Mouse (Mus musculus) urinary bladder, adult 18-20 months (tissue): ENCODE measurements around the gene Macf1.
"Not testable (repeated sequence)": the region's sequence is repeated elsewhere in the genome, so short reads cannot be mapped to it uniquely, and the experiment has no call there.

ENCODE experiments used
- DNase-seq, 2 experiments: peaks; one replicate each; pipeline ENCODE4 v3.0.0; 2022; ENCODE audit warnings: low spot score in 2 of 2, mixed read lengths in 2 of 2

The Macf1 gene

DNA sequence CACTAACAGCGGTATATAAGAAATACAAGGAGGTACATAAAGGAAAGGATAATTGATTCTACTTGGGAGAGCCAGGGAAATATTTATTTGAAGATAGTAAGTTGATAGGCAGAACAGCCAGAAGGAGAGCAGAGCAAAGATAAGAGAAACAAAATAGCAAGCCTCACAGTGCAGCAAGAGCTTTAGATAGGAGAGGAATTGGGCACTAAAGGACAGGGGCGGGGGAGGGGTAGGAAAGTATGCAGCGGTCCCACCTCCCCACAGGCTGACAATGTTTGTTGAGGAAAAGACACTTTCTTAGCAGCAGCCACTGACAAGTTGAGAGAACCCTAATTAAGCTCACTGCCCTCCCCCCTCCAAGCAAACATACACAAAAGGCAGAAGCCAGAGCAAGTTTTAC, 131.5 kb downstream of the Macf1 start:
- no peak for DNase-seq

DNA sequence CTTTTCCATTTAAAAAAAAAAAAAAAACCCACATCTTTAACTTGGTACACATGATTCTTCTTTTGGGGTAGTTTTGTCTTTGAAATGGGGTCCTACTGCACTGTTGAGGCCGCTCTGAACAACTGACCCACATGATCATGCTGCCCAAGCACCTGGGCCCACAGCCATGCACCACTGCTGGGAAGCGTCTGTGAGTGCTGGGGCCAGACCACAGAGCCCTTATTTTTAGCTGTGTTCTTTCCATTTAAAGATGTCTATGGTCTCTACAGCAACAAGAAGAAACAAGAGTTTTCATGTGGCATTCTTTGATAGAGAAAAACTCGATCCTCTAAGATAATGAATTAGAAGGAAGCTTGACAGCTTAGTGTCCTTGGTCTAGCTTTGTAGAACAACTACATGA, 135.8 kb downstream of the Macf1 start:
- DNase-seq, result no peak

DNA sequence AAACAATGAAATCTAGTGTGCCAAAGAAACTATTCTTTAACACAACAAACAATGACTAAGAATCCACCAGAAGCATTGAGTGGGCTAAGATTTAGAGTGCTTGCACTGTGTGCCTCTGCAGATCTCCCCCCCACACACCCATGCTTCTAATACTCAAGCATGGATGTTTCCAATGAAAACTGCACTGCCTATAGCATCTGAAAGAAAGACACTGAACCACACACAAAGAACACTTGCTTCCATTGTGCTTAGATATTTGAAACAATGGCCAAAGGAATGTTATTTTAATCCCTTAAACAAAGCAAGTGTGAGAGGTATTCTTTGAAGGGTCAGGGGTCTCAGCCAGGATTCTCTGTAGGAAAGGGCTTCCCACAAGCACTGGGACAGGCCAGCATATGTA, 140.5 kb downstream of the Macf1 start:
- no peak for DNase-seq

DNA sequence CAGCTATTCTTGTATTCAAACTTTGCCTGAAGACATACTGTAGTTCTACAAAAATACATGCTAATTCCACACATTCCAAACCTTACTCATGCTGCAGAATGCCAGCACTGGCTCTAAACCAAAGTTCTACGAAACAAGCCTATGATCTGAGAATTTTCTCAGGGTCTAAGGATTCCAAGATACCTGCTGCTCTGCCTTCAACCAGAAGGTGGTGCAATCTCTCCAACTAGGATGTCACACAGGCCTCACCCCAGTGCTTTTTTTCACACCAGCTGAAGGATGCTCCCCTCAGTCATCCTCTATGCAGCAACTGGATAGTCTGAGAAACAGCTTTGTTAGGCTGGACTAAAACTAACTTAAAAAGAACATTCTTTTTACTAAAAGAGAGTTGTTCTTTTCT, 148.9 kb downstream of the Macf1 start:
- peak; percentile 35 to 39 for DNase-seq

DNA sequence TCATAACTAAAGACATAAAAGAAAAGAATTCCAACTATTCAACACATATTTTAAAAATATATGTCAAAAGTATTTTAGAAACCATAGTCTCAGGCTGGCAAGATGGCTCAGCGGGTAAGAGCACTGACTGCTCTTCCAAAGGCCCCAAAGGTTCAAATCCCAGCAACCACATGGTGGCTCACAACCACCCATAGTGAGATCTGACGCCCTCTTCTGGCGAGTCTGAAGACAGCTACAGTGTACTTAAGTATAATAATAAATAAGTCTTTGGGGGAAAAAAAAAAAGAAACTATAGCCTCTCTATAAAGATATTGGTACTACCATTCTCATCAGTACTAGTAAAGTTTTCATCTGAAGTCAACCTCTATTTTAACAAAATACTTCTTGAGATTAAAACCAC, 152.2 kb downstream of the Macf1 start:
- no peak for DNase-seq

DNA sequence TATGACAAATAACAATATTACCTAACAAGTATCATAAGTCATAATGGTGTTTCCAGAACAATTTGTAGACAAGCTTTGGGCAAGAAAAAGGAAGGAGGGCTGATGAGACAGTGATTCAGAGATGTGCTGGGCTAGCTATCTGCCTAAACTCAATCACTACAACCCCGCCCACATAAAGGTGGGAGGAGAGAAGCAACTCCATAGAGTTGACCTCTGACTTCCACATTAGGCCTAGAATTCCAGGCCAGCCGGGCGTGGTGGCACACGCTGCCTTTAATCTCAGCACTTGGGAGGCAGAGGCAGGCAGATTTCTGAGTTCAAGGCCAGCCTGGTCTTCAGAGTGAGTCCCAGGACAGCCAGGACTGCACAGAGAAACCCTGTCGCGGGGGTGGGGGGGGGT, 153.2 kb downstream of the Macf1 start:
- no peak for DNase-seq

DNA sequence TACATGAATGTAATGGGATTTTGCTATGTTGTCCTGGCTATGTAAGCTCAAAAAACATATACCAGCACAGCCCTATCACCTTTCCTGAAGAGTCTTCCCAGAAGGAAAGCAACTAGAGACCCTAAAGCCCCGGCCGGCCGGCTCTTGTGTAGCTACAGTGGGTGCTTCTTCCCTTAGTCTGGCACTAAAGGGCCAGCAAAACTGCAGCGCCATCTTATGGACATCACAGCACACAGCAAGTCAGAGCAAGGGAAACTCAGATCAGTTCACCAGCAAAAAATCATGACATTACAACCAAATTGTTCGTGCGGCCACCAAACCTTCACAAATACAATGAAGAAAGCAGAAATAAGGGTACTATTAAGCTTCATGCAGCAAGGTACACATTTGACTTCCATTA, 154.9 kb downstream of the Macf1 start:
- no peak for DNase-seq

DNA sequence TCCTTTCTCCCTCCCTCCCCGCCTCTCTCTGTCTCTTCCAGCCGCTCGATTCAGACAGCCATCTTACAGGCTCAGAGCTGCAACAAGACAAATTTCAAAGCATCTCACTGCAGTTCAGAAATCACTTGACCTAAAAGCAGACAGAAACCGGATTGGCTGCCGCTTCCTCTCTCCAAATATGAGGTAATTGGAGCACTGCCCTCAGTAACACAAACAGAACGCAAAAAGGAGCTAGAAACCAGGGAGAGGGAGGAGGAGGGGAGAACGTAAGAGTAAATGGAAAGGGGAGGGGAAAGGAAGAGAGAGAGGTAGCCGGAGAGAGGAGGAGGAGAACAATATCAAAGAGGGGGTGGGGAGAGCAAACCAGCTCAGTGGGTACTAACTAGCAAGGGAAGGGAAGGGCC, 156.6 kb downstream of the Macf1 start:
- DNase-seq, result no peak

DNA sequence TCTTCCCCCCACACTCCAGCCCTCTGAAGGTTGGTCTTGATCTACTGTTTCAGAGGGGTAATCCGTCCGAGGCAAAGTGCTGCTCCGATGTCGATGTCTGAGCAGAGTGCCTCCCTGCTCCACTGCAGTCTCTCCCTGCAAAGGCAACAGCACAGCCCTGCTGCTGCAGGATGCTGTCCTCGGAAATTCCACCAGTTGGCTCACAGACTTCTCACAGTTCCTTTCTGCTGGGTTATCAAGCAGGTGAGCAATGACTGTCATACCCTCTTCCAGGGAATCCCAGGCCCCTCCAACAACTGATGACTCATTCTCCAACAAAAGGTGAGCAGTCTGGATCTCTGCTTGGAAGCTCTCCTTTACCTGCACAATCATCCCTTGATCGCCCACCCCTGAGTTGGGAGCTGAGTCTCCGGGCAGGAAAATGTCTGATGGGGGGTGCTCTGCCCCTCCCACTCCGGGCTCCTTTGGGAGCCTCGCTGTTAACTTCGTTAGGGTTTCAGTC, 157.3 kb downstream of the Macf1 start:
- no peak for DNase-seq

DNA sequence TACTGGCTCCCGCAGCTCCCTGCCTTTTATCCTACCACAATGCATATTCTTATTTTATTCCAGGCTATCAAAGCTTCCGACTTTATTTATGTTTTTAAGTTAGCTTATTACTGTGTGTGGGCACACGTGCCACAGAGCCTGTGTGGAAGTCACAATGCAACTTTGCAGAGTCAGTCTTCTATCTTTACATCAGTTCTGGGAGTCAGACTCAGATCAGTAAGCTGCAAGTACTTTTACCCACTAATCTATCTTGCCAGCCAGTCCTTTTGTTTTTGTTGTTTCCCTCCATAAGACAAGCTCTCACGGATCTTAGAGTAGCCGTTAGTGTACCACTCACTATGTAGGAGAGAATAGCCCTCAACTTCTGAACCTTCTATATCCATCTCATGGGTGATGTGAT, 159.4 kb downstream of the Macf1 start:
- DNase-seq, result no peak

DNA sequence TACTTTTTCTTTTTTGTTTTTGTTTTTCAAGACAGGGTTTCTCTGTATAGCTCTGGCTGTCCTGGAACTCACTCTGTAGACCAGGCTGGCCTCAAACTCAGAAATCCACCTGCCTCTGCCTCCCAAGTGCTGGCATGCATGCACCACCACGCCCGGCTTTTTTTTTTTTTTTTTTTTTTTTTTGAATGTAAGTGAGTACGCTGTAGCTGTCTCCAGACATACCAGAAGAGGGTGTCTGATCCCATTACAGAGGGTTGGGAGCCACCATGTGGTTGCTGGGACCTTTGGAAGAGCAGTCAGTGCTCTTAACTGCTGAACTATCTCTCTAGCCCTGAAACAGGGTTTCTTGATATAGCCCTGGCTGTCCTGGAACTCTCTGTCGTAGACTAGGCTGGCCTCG, 164.0 kb downstream of the Macf1 start:
- DNase-seq, result not testable (repeated sequence)

DNA sequence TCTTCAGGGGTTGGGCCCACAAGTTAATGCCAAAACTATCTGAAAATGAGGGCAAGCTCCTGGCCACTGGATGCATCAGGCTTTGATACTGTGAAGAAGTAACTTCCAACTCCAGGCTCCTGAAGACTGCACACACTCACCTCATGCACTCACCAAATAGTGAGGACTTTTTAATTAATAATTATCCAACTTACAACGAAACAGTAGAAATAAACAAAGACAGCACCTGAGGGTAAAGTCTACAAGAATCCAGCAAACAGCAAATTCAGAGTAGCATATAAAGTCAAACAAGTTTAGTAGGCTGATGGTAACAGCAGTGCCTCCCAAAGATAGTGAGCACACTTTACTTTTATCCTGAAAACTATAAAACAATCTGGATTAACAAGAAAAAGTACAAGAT, 168.5 kb downstream of the Macf1 start:
- no peak for DNase-seq

DNA sequence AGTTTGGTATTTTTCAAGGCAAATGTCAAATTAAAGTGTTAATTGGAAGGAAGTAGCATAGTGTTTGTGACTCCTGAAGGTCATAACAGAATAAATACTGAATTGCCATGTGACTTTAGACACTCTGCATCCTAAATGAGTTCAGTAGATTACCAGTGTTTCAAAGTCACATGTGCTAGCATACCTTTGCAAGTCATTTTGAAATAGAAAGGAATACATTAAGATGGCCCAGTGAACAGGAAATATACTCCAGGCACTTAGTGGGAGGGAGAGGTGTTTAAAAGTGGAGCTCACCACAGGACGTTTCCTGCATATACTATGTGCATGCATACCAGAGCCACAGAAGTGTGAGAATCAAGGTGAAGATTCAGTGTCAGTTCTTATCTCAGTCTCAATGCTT, 174.0 kb downstream of the Macf1 start:
- DNase-seq, result no peak

DNA sequence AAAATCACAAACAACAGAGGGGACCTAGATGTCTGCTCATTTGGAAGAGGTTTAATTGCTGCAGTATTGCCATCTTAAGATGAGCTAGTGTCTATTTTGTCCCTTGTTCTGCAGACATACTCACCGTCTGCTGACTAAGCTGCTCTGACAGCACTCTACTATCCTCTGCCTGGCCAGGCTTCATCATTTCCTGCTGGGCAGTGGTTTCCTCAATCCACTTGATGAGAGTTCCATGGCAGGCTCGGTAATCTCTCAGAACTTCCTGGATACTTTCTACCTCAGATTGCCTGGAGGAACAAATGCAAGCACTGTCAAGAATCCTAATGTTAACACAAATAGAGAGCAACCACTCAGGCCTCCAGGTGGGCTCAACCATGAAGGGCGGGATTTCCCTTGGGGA, 195.1 kb downstream of the Macf1 start:
- DNase-seq, result no peak

DNA sequence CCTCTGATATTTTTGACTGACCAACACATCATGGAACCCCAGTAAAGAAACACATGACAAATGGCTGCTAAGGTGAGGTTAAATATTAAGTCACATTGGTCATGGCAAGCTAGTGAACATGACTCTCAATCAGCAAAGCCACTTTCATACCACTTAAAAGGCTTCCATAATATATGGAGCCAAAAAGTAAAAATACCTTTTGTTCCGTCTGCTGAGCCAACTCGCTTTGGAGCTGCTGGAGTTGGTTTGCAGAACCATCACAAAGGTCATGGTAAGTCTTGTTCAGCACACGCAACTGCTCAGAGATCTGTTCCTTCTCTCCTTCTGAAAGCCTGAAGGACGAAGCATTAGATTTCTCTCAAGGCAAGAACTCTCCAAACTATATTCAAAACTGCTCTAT, 204.2 kb downstream of the Macf1 start:
- DNase-seq, result no peak

DNA sequence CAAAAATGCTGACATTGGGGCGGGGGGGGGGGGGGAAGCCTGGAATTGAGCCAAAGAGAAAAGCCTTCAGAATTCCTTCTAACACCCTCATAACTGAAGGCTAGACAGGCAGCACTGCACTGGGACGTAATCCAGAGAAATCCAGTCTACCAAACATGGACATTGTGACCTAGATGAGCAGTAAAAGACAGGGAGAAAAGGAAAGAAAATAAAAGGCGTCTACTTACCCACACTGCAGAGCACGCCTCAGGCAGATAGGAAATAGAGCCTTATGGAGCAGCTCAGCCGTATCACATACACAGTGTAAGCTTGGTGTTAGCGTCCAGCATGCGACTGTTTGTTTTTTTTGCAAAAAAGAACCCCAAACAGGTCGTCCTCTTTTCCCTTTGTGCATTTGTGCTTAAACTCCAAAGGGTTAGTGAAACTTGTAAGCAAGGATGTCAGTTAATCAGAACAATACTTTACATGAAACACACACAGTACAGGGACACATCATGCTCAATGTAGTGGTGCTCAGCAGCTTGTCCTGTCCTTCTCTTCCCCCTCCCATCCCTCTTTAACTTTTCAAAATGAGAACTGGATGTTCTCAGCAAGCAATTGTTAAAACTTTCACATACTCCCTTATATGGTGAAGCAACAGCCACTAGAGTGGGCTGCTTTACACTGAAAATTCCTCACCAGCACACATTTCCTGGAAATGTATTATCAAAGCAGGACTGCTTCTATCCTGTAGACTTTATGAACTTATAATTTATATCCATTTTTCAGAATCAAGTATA, 205.3 kb downstream of the Macf1 start:
- no peak for DNase-seq

DNA sequence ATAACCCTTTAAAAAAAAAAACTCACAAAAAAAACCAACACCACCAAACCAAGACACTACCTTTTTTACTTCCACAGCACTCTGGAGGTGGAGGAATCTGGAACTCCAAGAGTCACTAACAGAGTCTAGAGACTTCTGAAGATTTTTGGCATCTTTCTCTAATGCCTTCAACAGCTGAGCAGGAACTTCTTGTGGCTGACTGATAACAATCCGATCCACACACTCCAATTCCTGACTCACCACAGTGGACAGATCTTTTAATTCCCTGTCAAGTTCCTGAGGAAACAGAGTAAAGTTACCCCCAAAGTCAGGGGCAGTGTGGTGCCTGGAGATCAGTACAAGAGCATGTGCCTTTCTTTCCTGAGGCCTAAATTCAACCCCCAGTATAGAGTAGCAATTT, 218.4 kb downstream of the Macf1 start:
- no peak for DNase-seq

DNA sequence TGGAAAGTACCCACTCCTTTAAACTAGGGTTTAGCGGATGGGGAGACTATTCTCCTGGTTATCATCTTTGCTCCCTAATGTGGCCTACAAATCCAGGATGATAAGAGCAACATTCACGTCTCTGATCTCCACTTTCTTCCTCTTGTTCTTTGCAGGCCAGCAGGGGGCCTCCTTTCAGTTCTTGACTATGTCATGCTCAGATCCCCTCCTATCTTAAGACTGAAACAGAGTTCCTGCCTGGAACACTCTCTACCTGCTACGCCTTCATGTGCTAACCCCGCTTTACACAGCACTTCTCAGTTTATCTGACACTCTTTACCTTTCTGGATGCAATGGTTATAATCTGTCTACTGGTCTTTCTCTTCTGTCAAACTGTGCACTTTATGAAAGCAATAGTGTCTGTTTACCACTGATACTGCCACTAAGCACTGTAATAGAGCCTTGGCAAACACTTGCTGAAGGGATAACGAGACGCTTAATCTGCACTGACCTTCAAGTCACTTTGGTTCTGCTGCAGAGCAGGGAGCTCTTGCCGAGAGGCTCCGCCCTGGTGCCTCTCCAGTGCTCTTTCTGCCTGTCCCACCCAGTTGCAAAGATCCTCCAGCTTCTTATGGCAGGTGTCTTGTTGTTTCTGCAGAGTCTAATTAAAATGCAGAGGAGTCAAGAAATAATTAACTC, 223.4 kb downstream of the Macf1 start:
- DNase-seq, result no peak

DNA sequence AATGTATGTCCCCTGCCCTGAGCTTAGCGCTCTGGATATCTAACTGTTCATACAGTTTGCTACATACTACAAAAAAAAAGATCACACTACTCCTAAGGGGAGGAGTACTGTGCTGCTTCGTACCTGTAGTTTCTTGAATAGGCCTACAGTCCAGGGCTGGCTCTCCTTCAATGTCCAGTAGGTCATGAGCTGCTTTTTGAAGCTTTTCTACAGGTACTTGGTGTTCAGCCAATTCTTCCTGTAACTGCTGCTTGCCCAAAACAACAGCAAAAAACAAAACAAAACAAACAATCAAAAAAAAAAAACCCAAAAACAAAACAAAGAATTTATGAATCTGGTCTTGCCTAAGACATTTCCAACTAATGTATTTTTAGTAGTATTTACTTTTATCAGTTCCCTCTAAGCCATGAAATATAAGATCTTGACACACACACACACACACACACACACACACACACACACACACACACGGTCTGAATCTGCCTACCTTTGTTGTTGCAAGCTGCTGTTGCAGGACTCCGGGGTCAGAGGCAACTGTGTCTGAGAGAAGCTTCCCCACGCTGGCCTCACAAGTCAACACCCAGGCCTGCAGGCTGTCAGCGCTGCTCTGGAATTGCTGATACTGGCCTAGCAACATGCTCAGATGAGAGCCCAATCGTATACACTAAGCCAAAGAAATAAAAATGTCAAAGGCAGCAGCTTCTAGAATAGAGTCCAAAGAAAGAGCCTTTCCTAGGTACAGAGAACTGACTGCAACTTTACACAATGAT, 229.1 kb downstream of the Macf1 start:
- peak in 1 of 2 experiments; percentile 6 for DNase-seq

DNA sequence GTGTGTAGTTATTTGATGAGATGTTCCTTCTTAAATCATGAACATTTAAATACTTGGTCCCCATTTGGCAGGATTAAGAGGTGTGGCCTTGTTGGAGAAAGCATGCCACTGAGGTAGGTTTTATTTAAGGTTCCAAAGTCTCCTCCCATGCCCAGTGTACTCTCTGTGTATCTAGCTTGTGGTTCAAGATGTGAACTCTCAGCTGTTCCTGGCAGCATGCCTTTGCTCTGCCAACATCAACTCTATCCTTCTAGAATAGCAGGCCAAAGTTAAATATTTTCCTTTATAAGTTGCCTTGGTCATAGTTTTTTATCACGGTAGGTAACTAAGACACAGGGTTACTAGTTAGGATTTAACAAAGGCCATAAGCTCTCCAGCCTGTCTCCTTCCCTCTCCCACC, 230.4 kb downstream of the Macf1 start:
- DNase-seq, result no peak

DNA sequence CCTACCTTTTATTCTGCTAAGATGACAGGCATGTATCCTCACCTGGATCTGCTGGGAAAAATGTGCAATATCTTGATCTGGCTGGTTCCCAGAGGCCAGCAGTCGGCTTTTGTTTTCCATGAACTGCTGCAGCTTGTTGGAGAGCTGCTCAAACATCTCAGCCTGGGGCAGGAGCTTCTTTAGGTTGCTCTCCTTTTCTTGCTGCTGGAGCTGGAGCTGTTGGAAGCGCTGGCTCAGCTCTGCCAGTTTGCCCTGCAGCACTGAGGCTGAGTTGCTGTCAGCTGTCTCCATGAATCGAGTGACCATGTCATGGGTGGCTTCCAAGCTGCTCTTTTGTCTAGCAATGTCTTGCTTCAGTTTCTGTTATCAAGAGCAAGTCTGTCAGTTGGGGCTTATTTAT, 232.2 kb downstream of the Macf1 start:
- no peak for DNase-seq

DNA sequence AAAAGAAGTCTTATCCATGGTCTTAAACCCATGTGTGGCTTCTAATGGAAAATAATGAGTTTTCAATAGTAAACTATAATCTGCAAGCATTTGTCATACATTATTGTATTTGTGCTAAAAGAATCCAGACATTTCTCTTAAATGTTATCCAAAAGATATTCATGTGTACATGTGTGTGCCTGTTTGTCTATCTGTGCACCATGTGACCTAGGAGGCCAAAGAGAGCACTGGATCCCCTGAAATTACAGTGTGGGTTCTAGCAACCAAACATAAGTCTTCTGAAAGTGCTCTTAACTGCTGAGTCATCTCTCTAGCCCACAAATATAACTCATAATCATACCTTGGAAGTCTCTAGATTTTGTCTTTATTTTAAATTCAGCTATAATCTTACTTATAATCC, 234.9 kb downstream of the Macf1 start:
- no peak for DNase-seq

DNA sequence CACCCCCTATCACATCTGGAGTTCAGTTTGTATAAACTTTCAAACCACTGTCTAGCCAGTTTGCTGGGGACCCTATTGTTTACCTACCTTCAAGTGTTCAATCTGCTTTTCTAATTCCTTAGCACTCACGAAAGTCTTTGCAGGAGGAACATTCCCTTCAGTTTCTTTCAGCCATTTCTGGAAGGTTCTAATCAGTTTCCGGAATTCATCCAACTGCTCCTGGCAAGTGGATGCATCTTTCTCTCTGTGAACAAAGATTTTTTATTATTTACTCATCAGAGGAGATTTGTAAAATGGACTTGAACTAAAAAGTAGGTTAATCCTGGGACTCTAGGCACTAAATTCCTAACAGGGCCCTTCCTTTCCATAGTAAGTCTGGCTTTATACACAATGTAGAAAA, 236.1 kb downstream of the Macf1 start:
- no peak for DNase-seq
